Mouse (Mus musculus) effector memory CD4-positive, alpha-beta T cell, adult 5 months (primary cell): ENCODE measurements around the gene Kmt2d. TPM values are rescaled to one million over a fixed set of nuclear protein-coding genes. Genes with fewer than 3 reads are reported as not detected.

ENCODE experiments used
- polyA plus RNA-seq: library from polyadenylated mRNA; unstranded; fragments of 100-300 nt; shearing (Covaris generic); gene quantifications from one replicate; pipeline ENCODE4 v1.2.1, GENCODE M21; 2017

The Kmt2d gene
- polyA plus RNA-seq = 27.4 TPM

DNA sequence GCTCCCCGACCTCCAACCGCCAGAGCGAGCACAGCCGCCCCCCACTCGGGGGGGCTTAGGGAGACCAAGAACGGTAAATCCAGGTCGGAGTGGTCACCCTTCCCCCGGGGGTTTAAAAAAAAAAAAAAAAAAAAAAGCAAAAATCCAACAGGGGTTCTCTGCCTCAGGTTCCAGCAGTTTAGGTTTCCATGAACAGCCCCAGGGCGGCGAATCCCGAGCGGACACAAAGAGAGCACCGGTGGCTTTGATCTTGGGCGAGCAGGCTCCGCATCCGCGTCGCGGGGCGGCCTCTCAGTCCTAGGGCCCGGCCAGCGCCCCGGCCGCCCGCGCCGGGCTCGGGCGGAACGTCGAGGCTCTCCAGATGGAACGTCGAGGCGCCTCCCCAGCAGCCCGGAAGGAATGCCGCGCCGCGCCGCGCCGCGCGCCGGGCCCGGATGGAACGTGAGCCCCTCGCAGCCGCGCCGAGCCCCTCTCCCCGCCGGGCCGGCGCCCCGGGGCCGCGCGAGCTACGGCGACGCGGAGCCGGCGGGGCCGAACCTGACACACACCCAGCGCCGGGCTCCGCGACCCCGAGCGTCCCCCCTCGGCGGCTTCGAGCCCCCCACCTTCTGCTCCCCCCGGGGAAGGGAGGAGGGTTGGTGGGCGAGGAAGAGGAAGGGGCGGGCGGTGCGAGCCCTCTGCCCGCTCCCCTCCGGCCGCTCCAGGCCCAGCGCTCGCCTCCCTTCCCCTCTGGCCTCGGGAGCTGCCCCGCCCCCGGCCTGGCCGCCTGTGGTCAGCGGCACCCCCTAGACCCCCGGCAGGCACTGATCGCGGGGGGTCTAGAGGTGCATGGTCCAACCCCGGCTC lies at the start of gene Kmt2d:
Gene Kmt2d (minus strand): TSS at position 135 of the 846 bp plus-strand sequence.

DNA sequence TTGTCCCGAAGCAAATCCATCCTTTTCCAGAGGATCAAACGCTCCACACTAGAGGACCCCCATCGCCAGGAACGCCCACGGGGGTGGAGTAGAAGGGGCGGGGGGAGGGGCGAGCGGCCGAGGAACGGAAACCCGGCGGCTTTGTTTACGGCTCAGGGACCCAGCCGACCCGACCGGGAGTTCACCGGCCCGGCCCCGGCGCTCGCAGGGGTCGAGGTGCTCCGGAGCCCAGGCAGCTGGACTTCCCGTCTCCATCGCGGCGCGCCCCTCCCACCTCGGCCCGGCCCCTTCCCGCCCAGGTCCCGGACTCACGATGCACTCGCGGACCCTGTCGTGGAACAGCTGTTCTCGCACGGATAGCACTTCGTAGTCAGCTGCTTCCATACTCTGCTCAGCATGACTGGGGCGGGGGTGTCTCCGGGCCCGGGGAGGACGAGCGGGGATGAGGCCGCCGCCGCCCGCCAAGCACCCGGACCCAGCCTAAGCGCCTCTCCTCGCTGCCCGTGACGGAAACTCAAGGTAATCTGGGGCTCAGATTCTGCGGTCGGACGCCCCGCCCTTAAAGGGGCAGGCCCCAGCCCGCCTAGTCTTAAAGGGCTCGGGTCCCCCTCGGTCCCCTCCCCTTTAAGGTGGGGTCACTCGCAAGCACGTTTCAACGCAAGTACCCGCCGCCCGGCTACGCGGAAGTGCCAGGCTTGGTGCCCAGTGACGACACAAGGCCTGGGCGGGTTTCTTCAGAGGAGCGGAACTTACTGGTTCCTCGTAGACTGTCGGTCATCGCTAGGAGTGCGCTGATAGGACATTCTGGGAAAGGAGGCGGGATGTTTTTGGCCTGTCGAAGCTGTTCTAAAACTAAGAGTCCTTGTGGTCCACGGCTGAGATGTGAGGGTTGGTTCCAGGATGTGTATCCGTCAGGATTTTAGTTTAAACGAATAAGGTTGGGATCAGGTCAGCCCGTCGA lies 46.8 kb upstream of the Kmt2d start, which contains the start of gene Lmbr1l:
Gene Lmbr1l (minus strand): TSS at position 694 of the 961 bp plus-strand sequence.

DNA sequence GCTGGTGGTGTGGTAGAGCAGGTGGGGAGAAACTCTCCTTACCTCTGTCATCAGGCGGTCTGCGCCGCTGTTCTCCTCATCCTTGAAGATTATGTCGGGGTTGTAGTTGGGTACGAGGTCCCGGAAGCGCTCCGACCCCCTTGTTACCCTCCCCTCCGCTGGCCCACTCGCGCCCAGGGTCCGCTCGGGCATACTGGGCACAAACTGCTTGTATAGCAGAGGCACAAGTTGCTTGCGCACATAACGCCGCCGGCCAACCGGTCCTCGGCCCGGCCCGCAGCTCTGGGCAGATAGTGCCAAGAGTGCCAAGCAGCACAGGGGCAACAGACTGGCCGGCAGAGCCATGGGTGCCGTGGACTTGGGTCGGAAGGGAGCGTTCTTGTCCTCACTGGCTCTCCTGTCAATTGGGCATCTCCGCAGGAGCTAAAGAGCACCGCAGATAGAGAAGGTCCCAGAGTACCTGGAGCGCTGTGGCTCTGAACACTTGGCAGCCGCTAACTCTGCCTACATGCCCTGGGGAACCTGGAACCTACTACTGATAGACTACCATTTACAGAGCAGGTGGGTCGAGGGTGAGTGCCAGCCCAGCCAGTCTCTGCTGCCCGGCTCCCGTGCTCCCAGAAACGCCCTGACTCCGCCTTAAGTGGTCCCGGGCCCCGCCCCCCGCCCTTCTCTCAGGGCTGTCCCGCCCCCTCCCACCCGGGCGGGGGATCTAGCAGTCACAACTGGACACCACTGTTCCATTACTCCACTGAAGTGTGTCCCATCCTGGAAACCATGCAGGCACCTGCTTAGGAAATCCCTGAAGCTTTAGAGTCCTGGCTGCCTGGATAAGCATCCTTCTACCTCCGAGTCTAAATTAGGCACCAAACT lies 27.2 kb upstream of the Kmt2d start, which contains the start of gene Dhh:
Gene Dhh (minus strand): TSS at position 613 of the 873 bp plus-strand sequence.

DNA sequence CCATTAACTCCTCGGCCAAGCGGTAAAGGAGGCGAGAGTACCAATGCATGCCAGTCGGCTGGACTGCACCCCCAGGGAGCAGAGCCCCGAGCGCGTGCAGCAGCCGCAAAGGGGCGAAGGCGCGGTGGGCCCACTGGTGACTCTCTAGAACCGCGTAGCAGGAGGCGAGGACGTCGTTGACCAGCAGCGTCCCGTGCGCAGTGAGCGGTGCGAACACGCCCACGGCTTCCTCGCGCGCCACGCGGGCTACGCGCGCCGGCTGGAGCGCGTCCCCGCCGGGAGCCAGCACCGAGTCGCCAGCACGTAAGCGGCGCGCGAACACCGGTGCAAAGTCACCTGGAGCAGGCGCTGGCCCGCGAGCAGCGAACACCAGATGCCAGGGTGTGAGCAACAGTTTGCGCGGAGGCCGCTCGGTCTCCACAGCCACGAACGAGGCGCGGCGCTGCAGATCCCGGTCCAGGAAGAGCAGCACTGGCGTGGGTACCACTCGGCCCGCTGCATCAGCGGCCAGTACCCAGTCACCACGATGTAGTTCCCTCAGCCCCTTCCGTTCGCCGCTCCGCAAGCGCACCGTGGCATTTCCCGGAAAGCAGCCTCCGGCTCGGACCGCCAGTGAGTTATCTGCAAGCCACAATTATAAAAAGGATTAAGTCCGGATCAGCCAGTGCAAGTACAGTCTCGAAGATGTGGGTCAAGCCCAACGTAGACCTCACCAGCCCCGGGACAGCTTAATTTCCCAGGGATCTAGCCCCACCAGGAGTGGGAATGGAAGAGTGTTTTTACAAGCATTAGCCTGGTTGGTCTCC lies 23.1 kb upstream of the Kmt2d start, which contains the start of gene Rhebl1:
Gene Rhebl1 (minus strand): TSS at position 601 of the 806 bp plus-strand sequence.

DNA sequence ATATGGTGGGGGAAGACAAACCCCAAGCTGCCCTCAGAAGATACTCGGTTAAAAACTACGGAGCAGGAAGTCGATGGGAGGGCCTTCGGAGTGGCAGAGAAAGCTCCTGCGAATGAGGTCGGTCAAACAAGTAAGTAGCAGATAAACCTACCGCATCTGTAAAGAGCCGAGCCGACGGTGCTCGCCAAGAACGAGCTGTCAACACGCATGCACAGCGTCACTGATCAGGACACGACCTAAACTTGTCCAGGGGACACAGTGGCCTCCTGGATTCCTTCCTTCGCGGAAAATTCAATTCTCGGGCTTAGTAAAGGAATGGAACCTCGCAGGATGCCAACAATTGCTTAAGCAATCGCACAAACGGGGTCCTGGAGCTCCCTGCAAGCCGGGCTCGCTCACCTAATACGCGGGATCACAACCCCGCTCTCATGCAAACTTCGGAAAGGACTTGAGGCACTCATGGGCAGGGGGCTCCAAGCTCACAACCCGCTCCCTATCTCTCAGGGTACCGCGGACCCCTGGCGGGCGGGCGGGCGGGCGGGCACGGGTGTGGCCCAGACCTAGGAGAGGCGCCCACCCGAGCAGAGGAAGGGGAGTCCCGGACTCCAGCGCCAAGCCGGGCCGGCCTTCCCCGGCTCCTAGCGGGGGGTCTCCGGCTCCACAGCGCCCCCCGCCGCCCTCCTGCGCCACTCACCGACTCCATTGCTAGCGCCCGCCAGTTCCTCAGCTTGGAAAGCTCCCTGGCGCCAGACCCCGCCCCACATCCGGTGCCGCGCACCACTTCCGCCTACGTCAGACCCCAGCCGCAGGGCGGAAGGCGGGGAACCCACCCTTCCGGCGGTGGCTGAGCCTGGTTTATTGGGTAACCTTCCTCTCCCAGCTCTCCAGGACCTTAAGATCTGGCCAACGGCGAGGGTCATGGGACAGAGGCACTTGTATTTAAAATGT lies 40.0 kb downstream of the Kmt2d start, which contains the start of gene Prkag1:
Gene Prkag1 (minus strand): TSS at position 786 of the 948 bp plus-strand sequence.

DNA sequence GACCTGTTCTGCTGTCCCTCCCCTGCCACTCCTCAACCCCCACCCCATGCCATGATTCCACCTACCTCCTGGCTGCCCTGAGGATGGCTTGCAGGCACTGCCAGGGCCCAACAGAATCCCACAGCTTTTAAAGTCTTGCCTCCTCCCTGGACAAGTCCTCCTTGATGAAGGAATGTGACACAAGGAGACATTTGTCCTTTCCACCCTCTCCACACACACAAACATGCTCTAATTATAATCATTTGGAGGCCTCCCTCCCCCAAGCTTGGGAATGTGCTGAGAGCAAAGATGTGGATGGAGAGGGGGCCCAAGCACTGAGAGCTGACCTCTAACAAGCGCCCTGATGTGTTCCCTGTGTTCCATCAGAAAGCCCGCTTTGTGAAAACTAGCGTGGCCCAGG lies 61.6 kb downstream of the Kmt2d start, which contains the start of gene Ddn:
Gene Ddn (minus strand): TSS at position 101 of the 400 bp plus-strand sequence.

DNA sequence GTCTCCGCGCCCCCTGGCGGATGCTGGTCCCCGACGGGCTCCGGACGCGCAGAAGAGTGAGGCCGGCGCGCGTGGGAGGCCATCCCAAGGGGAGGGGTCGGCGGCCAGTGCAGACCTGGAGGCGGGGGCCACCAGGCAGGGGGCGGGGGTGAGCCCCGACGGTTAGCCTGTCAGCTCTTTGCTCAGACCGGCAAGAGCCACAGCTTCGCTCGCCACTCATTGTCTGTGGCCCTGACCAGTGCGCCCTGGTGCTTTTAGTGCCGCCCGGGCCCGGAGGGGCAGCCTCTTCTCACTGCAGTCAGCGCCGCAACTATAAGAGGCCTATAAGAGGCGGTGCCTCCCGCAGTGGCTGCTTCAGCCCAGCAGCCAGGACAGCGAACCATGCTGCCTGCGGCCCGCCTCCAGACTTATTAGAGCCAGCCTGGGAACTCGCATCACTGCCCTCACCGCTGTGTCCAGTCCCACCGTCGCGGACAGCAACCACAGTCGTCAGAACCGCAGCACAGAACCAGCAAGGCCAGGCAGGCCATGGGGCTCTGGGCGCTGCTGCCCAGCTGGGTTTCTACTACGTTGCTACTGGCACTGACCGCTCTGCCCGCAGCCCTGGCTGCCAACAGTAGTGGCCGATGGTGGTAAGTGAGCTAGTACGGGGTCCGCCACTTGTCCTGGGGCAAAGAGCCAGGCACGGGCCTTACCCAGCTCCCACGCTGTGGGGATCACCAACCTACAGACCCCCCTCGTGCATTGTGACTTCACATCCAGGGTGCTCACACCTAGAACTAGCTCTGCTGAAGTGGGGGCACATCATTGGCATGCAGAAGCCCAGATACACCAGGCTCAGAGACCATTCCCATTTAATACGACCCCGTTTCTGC lies 81.1 kb downstream of the Kmt2d start, which contains the start of gene Wnt1:
Gene Wnt1 (plus strand): TSS at position 197 of the 875 bp plus-strand sequence.

Other genes starting within 250 kb of the Kmt2d start
- gene Cacnb3, start 240.4 kb downstream of the Kmt2d start, polyA plus RNA-seq = 0.15 TPM
- gene Ddx23, start 208.3 kb downstream of the Kmt2d start, polyA plus RNA-seq = 27.5 TPM
- gene Rnd1, start 193.7 kb downstream of the Kmt2d start, polyA plus RNA-seq = 2.8 TPM
- 0.70 TPM for gene Ccdc65, start 163.0 kb downstream of the Kmt2d start, polyA plus RNA-seq
- not detected for gene Fkbp11, start 143.0 kb downstream of the Kmt2d start, polyA plus RNA-seq
- 93.8 TPM for gene Arf3, start 108.0 kb downstream of the Kmt2d start, polyA plus RNA-seq
- 0.31 TPM for gene Wnt10b, start 93.1 kb downstream of the Kmt2d start, polyA plus RNA-seq
- not detected for gene Wnt1, start 81.3 kb downstream of the Kmt2d start, polyA plus RNA-seq
- not detected for gene Ddn, start 61.7 kb downstream of the Kmt2d start, polyA plus RNA-seq
- gene Prkag1, start 39.7 kb downstream of the Kmt2d start, polyA plus RNA-seq = 84.8 TPM
- 19.0 TPM for gene Rhebl1, start 23.3 kb upstream of the Kmt2d start, polyA plus RNA-seq
- gene Dhh, start 27.3 kb upstream of the Kmt2d start, polyA plus RNA-seq = 0.09 TPM
- 105 TPM for gene Lmbr1l, start 47.0 kb upstream of the Kmt2d start, polyA plus RNA-seq
- gene Tuba1b, start 63.4 kb upstream of the Kmt2d start, polyA plus RNA-seq = 286 TPM
- gene Gm49450, start 82.3 kb upstream of the Kmt2d start, polyA plus RNA-seq = not detected
- 187 TPM for gene Tuba1a, start 82.5 kb upstream of the Kmt2d start, polyA plus RNA-seq
- 33.2 TPM for gene Tuba1c, start 158.7 kb upstream of the Kmt2d start, polyA plus RNA-seq
- gene Prph, start 184.0 kb upstream of the Kmt2d start, polyA plus RNA-seq = not detected
- gene Troap, start 203.4 kb upstream of the Kmt2d start, polyA plus RNA-seq = not detected
- gene C1ql4, start 216.6 kb upstream of the Kmt2d start, polyA plus RNA-seq = not detected
- gene Dnajc22, start 222.0 kb upstream of the Kmt2d start, polyA plus RNA-seq = not detected